28 mouse cellular contexts compared by ENCODE assay signal in genomic region chr15:82996431-82996830, GRCm38 (mm10). TPM values are rescaled to one million over a fixed set of nuclear protein-coding genes. Genes with fewer than 3 reads are reported as not detected.
DNase-seq lines count a peak whose midpoint lies in the region; ATAC-seq and TF ChIP-seq lines count a peak whose summit lies in the region.
"Had no signal": no experiment of that assay in that cellular context is flagged by ENCODE, and none has a peak within 500 bp of the region (broad histone marks: within the 10 kb centered on the region; RNA-seq: fewer than 3 reads in every experiment).

No protein-coding gene starts in this region.

- H3K9ac ChIP-seq in intestine, embryonic 15.5 days = no peak overlapping the region
- H3K9ac ChIP-seq in intestine, postnatal 0 days (ENCODE audit: low read depth, low read length) = no peak overlapping the region
- no peak overlapping the region for H3K9ac ChIP-seq in kidney, embryonic 16.5 days (replicated peaks; ENCODE audit: low read length)
- no peak overlapping the region for H3K9ac ChIP-seq in MEL (ENCODE audit: control insufficient read depth, low read depth, low read length, poor library complexity, severe bottlenecking)
- H3K9ac ChIP-seq: embryonic facial prominence, embryonic 13.5 days; forebrain, embryonic 15.5 days; heart, embryonic 12.5 days; heart, embryonic 15.5 days; hindbrain, embryonic 13.5 days had no signal

- TF ChIP-seq POLR2A in MEL (IDR thresholded peaks at IDR 0.05; ENCODE audit: control insufficient read depth in 1 of 2, insufficient read depth in 1 of 2, low read depth in 1 of 2, low read length in 2 of 2, poor library complexity in 1 of 2) = no peak

- H3K27ac ChIP-seq in intestine, embryonic 15.5 days = no peak overlapping the region
- no peak overlapping the region for H3K27ac ChIP-seq in intestine, postnatal 0 days (ENCODE audit: low read depth, low read length)
- no peak overlapping the region for H3K27ac ChIP-seq in kidney, embryonic 16.5 days (ENCODE audit: low read length)
- H3K27ac ChIP-seq in MEL (ENCODE audit: control insufficient read depth, low read depth, low read length) = no peak overlapping the region
- peak overlapping the region; percentile 25; the same call in 1 of the 2 replicates for H3K27ac ChIP-seq in embryonic facial prominence, embryonic 10.5 days (replicated peaks)
- H3K27ac ChIP-seq: embryonic facial prominence, embryonic 13.5 days; forebrain, embryonic 15.5 days; gastrocnemius, adult 2 months; heart, embryonic 15.5 days had no signal

- DNase-seq in kidney, adult 18-20 months = no peak
- DNase-seq in MEL (ENCODE audit: low read depth, low spot score) = peak; percentile 44
- DNase-seq in embryonic facial prominence, embryonic 10.5 days (ENCODE audit: low spot score) = no peak
- DNase-seq in adrenal gland, adult 2 months = no peak
- DNase-seq: adrenal gland, postnatal 10 days; adrenal gland, postnatal 36 days; cerebellum, adult 18-20 months; cerebellum, adult 9-10 months; cerebellum, postnatal 14 days; gastrocnemius, adult 2 months; gastrocnemius, postnatal 14 days; heart, adult 18-20 months; heart, postnatal 10 days; heart, postnatal 36 days had no signal

- no peaks in the 10 kb centered on the region for H3K36me3 ChIP-seq in intestine, embryonic 15.5 days
- no peaks in the 10 kb centered on the region for H3K36me3 ChIP-seq in intestine, postnatal 0 days (ENCODE audit: control insufficient read depth, insufficient read depth)
- H3K36me3 ChIP-seq in kidney, embryonic 16.5 days (ENCODE audit: insufficient read depth, low read length) = no peaks in the 10 kb centered on the region
- no peaks in the 10 kb centered on the region for H3K36me3 ChIP-seq in MEL (ENCODE audit: control insufficient read depth in 1 of 2, insufficient read depth in 2 of 2, low read length in 2 of 2)
- H3K36me3 ChIP-seq in embryonic facial prominence, embryonic 10.5 days (replicated peaks) = no peaks in the 10 kb centered on the region
- H3K36me3 ChIP-seq: embryonic facial prominence, embryonic 13.5 days; forebrain, embryonic 15.5 days; heart, embryonic 12.5 days; heart, embryonic 15.5 days; hindbrain, embryonic 10.5 days; hindbrain, embryonic 13.5 days had no signal

- H3K4me3 ChIP-seq in intestine, embryonic 15.5 days (replicated peaks) = no peak overlapping the region
- no peak overlapping the region for H3K4me3 ChIP-seq in intestine, postnatal 0 days (ENCODE audit: low read depth, low read length)
- no peak overlapping the region for H3K4me3 ChIP-seq in kidney, embryonic 16.5 days (ENCODE audit: low read length)
- H3K4me3 ChIP-seq in MEL (ENCODE audit: control insufficient read depth in 1 of 2, insufficient read depth in 1 of 2, low read depth in 2 of 2, low read length in 2 of 2) = no peak overlapping the region
- no peak overlapping the region for H3K4me3 ChIP-seq in embryonic facial prominence, embryonic 10.5 days
- H3K4me3 ChIP-seq: embryonic facial prominence, embryonic 13.5 days; erythroblast, embryonic 14.5 days; forebrain, embryonic 15.5 days; gastrocnemius, adult 2 months; heart, embryonic 12.5 days; heart, embryonic 15.5 days; hindbrain, embryonic 10.5 days; hindbrain, embryonic 13.5 days had no signal

- TF ChIP-seq CTCF in intestine, postnatal 0 days (IDR thresholded peaks at IDR 0.05; ENCODE audit: low read depth) = no peak
- TF ChIP-seq CTCF in MEL (IDR thresholded peaks at IDR 0.05 in 2 of 3, conservative IDR thresholded peaks at IDR 0.05 in 1 of 3; ENCODE audit: control insufficient read depth in 1 of 3, insufficient read depth in 1 of 3, low read depth in 2 of 3, low read length in 3 of 3, poor library complexity in 1 of 3, severe bottlenecking in 1 of 3) = no peak

- TF ChIP-seq RAD21 in MEL (IDR thresholded peaks at IDR 0.05; ENCODE audit: low read depth, low read length) = no peak

- H3K4me1 ChIP-seq in intestine, embryonic 15.5 days (replicated peaks) = peaks cover 13% of the 10 kb centered on the region
- H3K4me1 ChIP-seq in intestine, postnatal 0 days (replicated peaks; ENCODE audit: control insufficient read depth, insufficient read depth, low read length) = no peaks in the 10 kb centered on the region
- peaks cover 16% of the 10 kb centered on the region; the same call in 1 of the 2 replicates for H3K4me1 ChIP-seq in kidney, embryonic 16.5 days (ENCODE audit: insufficient read depth, low read length)
- H3K4me1 ChIP-seq in MEL (ENCODE audit: control insufficient read depth in 1 of 2, insufficient read depth in 2 of 2, low read length in 2 of 2) = peaks cover 0 to 3% of the 10 kb centered on the region in 2 experiments; a peak in 1 of 4 replicates
- H3K4me1 ChIP-seq in embryonic facial prominence, embryonic 10.5 days = peaks cover 62% of the 10 kb centered on the region

- no peak overlapping the region for H3K4me2 ChIP-seq in intestine, embryonic 15.5 days (replicated peaks)
- H3K4me2 ChIP-seq in intestine, postnatal 0 days (replicated peaks; ENCODE audit: low read depth) = no peak overlapping the region
- H3K4me2 ChIP-seq in kidney, embryonic 16.5 days (replicated peaks; ENCODE audit: low read depth, low read length) = no peak overlapping the region
- H3K4me2 ChIP-seq: embryonic facial prominence, embryonic 13.5 days; forebrain, embryonic 15.5 days; heart, embryonic 12.5 days; heart, embryonic 15.5 days; hindbrain, embryonic 13.5 days had no signal

- no peaks in the 10 kb centered on the region; the same call in 1 of the 2 replicates for H3K27me3 ChIP-seq in intestine, embryonic 15.5 days (replicated peaks)
- H3K27me3 ChIP-seq in intestine, postnatal 0 days (replicated peaks; ENCODE audit: control insufficient read depth, insufficient read depth, low read length) = no peaks in the 10 kb centered on the region
- peaks cover 2% of the 10 kb centered on the region; the same call in 1 of the 2 replicates for H3K27me3 ChIP-seq in kidney, embryonic 16.5 days (ENCODE audit: insufficient read depth, low read length)
- no peaks in the 10 kb centered on the region for H3K27me3 ChIP-seq in MEL (ENCODE audit: control insufficient read depth in 1 of 2, insufficient read depth in 2 of 2, low read length in 2 of 2)
- H3K27me3 ChIP-seq in embryonic facial prominence, embryonic 10.5 days (replicated peaks; ENCODE audit: low read depth, poor library complexity, severe bottlenecking) = peaks cover 65% of the 10 kb centered on the region
- H3K27me3 ChIP-seq: embryonic facial prominence, embryonic 13.5 days; forebrain, embryonic 15.5 days had no signal

- TF ChIP-seq EP300 in MEL (IDR thresholded peaks at IDR 0.05; ENCODE audit: low read depth in 1 of 2, low read length in 2 of 2) = no peak

- H3K79me2 ChIP-seq in MEL (ENCODE audit: control insufficient read depth, insufficient read depth, low read length, poor library complexity) = no peaks in the 10 kb centered on the region

- 0 out of 2 replicates have a peak, but pooled peaks have one; percentile 24 for ATAC-seq in intestine, embryonic 15.5 days
- no peak for ATAC-seq in intestine, postnatal 0 days
- ATAC-seq in kidney, embryonic 16.5 days (ENCODE audit: low FRiP score, low TSS enrichment) = peak; percentile 60; the same call in 1 of the 2 replicates
- ATAC-seq: activated CD4-positive, CD25-positive, alpha-beta regulatory T cell, adult 4 months; CD4-positive, CD25-positive, alpha-beta regulatory T cell, adult 4 months; forebrain, embryonic 15.5 days; hindbrain, embryonic 16.5 days; intestine, embryonic 16.5 days had no signal

- no peaks in the 10 kb centered on the region for H3K9me3 ChIP-seq in intestine, embryonic 15.5 days
- H3K9me3 ChIP-seq in intestine, postnatal 0 days (ENCODE audit: control insufficient read depth) = no peaks in the 10 kb centered on the region
- H3K9me3 ChIP-seq in kidney, embryonic 16.5 days (ENCODE audit: low read length) = no peaks in the 10 kb centered on the region
- no peaks in the 10 kb centered on the region for H3K9me3 ChIP-seq in MEL (replicated peaks; ENCODE audit: insufficient read depth, low read length)
- H3K9me3 ChIP-seq in embryonic facial prominence, embryonic 10.5 days = no peaks in the 10 kb centered on the region
- H3K9me3 ChIP-seq: embryonic facial prominence, embryonic 13.5 days; forebrain, embryonic 15.5 days; heart, embryonic 12.5 days; heart, embryonic 15.5 days; hindbrain, embryonic 10.5 days; hindbrain, embryonic 13.5 days had no signal

TF ChIP-seq in MEL, 35 proteins besides CTCF, POLR2A, EP300 and RAD21:
- peak; percentile 33; the same call in 1 of the 2 replicates for TF ChIP-seq ZNF384 (IDR thresholded peaks at IDR 0.05; ENCODE audit: low read depth, low read length)
- no peak for TF ChIP-seq CHD1 (IDR thresholded peaks at IDR 0.05; ENCODE audit: low read depth, low read length)

RNA-seq across cellular contexts. Expression of gene Tcf20, which starts 8.8 kb away (rescaled TPM):
- 7.0 and 7.7 TPM in 2 replicates for polyA plus RNA-seq in intestine, embryonic 15.5 days (2015; fragmentation: Nextera tagmentation; extraction: Ambion mirVana)
- polyA plus RNA-seq in intestine, postnatal 0 days (2015; fragmentation: Nextera tagmentation; extraction: Ambion mirVana) = 3.9 and 4.1 TPM in 2 replicates
- 7.3 and 8.3 TPM in 2 replicates for polyA plus RNA-seq in kidney, embryonic 16.5 days (2015; fragmentation: Nextera tagmentation; extraction: Ambion mirVana)
- 84.9 and 91.8 TPM in 2 replicates for total RNA-seq in MEL (2012; rRNA removed)
- 10 to 100 TPM; 34.7 to 92.0 TPM for polyA plus RNA-seq in MEL (2012; ENCODE audit: insufficient read depth in 1 of 2, insufficient read length in 2 of 2, low read depth in 1 of 2, low replicate concordance in 2 of 2, missing spikeins in 1 of 2)
- polyA plus RNA-seq in embryonic facial prominence, embryonic 10.5 days (2016; fragmentation: Nextera tagmentation; extraction: Ambion mirVana) = 8.4 and 8.5 TPM in 2 replicates
- 100 to 1,000 TPM in 1 of 2 experiments, 10 to 100 TPM in 1; 80.6 to 103 TPM for total RNA-seq in adrenal gland, adult 2 months (2021)
- 13.9 and 27.7 TPM in 2 replicates for polyA plus RNA-seq in adrenal gland, adult 2 months (2012; rRNA removed)

RNA-seq across cellular contexts. Expression of gene Nfam1, which starts 36.7 kb away (rescaled TPM):
- 3.7 and 3.8 TPM in 2 replicates for polyA plus RNA-seq in intestine, embryonic 15.5 days (2015; fragmentation: Nextera tagmentation; extraction: Ambion mirVana)
- 1.1 and 1.2 TPM in 2 replicates for polyA plus RNA-seq in intestine, postnatal 0 days (2015; fragmentation: Nextera tagmentation; extraction: Ambion mirVana)
- polyA plus RNA-seq in kidney, embryonic 16.5 days (2015; fragmentation: Nextera tagmentation; extraction: Ambion mirVana) = 2.6 and 3.3 TPM in 2 replicates
- 4.8 and 7.4 TPM in 2 replicates for total RNA-seq in MEL (2012; rRNA removed)
- 10 to 100 TPM in 1 of 2 experiments, not detected in 1; 10.5 TPM for polyA plus RNA-seq in MEL (2012; ENCODE audit: insufficient read depth in 1 of 2, insufficient read length in 2 of 2, low read depth in 1 of 2, low replicate concordance in 2 of 2, missing spikeins in 1 of 2)
- polyA plus RNA-seq in embryonic facial prominence, embryonic 10.5 days (2016; fragmentation: Nextera tagmentation; extraction: Ambion mirVana) = 2.4 and 2.6 TPM in 2 replicates
- total RNA-seq in adrenal gland, adult 2 months (2021) = 1 to 10 TPM; 3.6 to 3.8 TPM
- polyA plus RNA-seq in adrenal gland, adult 2 months (2012; rRNA removed) = 2.2 and 2.9 TPM in 2 replicates
